Mouse (Mus musculus): ENCODE results near the gene Cyp4f16.
"Not testable (repeated sequence)": the region's sequence is repeated elsewhere in the genome, so short reads cannot be mapped to it uniquely, and the experiment has no call there.

The Cyp4f16 gene

DNA sequence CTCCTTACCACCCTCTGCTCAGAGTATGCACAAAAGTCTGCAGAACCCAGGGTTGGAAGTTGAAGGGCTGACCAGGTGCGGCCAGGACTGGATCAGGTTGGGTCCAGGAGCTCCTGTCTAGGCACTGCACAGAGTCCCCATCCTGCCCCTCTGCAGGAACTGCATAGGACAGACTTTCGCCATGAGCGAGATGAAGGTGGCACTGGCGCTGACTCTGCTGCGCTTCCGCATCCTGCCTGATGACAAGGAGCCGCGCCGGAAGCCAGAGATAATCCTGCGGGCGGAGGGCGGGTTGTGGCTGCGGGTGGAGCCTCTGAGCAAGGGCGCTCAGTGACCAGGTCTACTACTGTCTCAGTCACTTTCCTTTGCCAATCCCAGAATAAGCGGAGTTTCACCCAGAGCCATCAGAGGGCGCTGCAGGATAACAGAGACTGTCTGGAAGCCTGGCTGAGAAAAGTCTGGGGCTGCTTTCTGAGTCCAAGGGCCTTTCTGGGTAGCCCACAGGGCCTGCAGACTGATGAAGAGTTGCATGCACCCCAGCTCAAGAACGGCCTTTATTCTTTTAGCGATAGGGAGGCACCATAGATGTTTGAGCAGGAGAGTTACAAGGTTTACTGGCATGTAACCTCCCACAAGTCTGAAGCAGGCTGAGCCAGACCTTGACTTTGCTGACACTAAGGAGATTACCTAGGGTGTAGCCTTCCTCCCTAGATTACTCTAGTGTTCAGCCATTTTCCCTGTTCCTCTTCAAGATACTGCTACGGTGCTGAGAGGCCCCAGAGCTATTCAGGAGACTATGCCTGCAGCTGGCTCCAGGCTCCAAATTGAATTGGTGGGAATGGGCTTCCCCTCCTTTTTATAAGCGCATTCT, 14.8 kb downstream of the Cyp4f16 start:
- DNase-seq (ENCODE audit: low read depth, low spot score), result peak; percentile 69

DNA sequence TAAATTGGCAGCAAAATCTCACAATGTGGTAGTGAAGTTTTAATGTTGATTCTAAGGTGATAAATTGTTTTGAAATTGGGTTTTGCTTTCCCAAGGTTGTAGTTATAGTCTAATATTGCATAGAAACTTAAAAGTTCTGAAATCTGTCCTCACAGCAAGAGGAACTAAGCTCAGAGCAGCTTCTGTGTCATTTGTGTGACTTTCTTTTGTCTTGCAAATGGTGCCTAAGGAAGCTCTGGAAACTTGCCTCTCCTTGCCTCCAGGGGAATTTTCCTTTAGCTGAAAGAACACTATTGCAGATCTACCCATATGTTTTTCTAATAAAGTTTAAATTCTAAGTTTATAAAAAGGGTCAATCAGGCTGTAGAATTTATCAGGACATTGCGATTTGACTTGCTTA, 16.7 kb downstream of the Cyp4f16 start:
- not testable (repeated sequence) for DNase-seq (ENCODE audit: low read depth, low spot score)

DNA sequence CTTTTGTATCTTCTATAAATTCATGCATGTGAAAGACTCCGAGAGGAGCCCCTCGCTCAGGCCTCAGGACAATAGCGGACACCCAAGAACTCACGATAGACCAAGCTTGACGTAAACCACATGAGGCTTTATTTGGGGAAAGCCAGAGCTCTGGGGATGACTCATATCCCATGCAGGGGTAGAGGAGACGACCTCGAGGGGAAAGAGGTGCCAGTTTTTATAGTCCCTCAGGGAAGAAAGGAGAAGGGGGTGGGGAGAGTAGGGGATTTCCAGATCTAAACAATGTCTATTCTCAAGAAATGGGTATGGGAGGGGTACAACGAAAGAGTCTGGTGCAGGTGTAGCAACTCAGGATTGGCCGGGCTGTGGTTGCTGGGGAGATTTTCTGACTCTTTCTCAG, 18.0 kb downstream of the Cyp4f16 start:
- DNase-seq (ENCODE audit: low read depth, low spot score), result not testable (repeated sequence)

DNA sequence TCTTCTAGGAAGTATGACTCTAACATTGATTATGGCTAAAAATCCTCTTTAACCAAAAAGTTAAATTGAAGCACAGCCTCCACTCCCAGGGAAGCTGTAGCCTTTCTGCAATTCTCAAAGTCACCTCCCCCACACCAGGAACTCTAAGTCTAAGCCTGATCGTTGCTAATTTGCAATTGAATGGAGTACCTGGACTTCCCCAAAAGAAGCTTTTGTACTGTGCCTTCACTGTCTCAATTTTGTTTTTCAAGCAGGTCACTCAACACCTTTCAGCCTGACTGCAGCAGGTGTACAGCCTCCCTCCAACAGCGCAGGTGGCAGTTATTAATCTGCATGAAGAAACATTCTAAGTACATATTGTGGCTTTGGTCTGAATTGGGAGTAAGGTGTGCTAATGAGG, 26.9 kb downstream of the Cyp4f16 start:
- not testable (repeated sequence) for DNase-seq (ENCODE audit: low read depth, low spot score)

DNA sequence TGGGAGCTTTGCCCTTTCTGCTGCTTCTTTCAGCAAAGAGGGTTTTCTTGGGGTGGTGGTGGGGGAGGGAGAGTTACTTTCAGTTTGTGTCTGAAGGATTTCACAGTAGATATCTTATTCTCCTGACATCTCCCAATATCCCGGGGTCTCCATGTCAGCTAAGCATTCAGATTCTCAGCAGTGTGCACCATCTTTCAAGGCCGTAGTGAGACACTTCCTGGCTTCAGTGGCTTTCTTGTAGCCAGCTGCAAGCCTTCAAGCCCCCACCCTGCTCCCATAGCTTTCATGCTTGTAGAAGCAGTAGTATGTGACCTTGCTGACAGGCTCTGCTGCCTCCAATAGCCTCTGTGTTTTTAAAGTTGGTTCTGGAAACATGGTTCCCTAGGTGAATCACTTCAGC, 36.9 kb downstream of the Cyp4f16 start:
- DNase-seq (ENCODE audit: low read depth, low spot score), result not testable (repeated sequence)

DNA sequence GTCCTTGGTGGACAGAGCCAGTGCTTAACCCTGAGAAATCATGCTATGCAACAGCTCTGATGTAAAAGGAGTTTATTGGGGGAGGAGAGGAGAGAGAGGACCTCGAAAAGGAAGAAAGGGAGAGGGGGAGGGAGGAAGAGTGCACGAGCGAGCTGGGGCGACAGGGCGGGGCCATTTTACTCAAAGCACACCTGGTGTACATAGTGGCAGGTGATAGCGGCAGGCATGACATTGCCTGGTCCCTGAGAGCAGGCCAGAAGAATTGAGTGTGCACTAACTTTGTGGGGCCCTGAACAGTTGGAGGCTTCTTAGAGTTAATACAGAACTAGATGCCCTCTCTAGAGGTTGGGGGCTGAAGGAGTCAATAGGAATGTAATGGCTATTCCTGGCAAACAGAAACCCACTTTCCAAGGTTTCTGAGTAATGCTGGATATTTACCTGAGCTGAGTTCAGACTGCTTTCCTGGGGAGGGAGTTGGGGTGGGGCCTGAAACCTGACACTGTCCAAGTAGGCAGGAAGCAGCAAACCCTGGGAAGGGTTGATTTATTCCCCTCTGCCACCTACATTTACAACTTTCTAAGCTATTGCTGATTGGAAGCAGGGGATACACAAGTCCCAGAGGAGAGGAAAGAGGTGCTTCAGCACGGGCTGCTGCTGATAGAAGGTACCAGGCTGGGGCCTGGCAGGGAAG, 41.3 kb downstream of the Cyp4f16 start:
- no peak for DNase-seq (ENCODE audit: low read depth, low spot score)

DNA sequence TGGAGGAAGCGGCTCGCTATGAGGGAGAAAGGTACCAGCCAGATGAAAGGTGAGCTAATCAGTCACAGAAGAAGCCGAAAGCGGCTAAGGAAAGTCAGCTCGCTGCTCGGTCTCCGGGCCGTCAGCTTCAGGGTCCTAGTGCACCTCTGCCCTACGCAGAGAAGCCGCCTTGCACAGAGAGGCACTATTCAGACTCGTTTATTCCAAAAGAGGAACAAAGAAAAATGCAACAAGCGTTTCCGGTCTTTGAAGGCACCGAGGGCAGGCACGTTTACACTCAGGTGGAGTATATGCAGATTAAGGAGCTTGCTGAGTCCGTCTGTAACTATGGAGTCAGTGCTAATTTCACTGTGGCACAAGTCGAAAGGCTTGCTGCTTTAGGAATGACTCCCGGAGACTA, 60.1 kb downstream of the Cyp4f16 start:
- DNase-seq (ENCODE audit: low read depth, low spot score), result no peak

Data from embryo, embryonic 11.5 days (tissue).